Mouse (Mus musculus) kidney, postnatal 0 days (tissue): Measurements from ENCODE around the gene Fgf23. TPM values are rescaled to one million over a fixed set of nuclear protein-coding genes. Genes with fewer than 3 reads are reported as not detected.

Source experiments
- ATAC-seq: fragments of 200-750 bp; cut with Nextera tagmentation; replicated peaks from 2 replicates; pipeline ENCODE4 v1.8.0; 2017; ENCODE audit warnings: low read depth, moderate number of reproducible peaks, moderate TSS enrichment, moderate library complexity; ENCODE audit not compliant: low FRiP score
- DNase-seq: peaks from one replicate; pipeline ENCODE4 v3.0.0-alpha.2; 2016; ENCODE audit warnings: low spot score
- H3K27ac ChIP-seq: fragments of 300-500 bp; sonication (generic); 2 replicates; pipeline ENCODE4 v1.5.1; 2014; ENCODE audit warnings: mild to moderate bottlenecking
- H3K27me3 ChIP-seq: fragments of 300-500 bp; sonication (generic); 2 replicates; pipeline ENCODE4 v1.6.1; 2014; ENCODE audit warnings: low read length, mixed read lengths; ENCODE audit not compliant: insufficient read depth
- H3K36me3 ChIP-seq: fragments of 300-500 bp; sonication (generic); 2 replicates; pipeline ENCODE4 v1.6.1; 2014; ENCODE audit warnings: low read length, mixed read lengths; ENCODE audit not compliant: insufficient read depth
- H3K4me1 ChIP-seq: fragments of 300-500 bp; sonication (generic); replicated peaks from 2 replicates; pipeline ENCODE4 v1.6.1; 2014; ENCODE audit warnings: antibody characterized with exemption, low read length, mixed read lengths; ENCODE audit not compliant: insufficient read depth
- H3K4me2 ChIP-seq: fragments of 300-500 bp; sonication (generic); 2 replicates; pipeline ENCODE4 v1.6.1; 2014; ENCODE audit warnings: mild to moderate bottlenecking, low read length, moderate library complexity, mixed read lengths
- H3K4me3 ChIP-seq: fragments of 300-500 bp; sonication (generic); replicated peaks from 2 replicates; pipeline ENCODE4 v1.5.1; 2014; ENCODE audit warnings: low read depth, low read length
- H3K9ac ChIP-seq: fragments of 300-500 bp; sonication (generic); 2 replicates; pipeline ENCODE4 v1.6.1; 2014; ENCODE audit warnings: low read depth, low read length
- H3K9me3 ChIP-seq: fragments of 300-500 bp; sonication (generic); replicated peaks from 2 replicates; pipeline ENCODE4 v1.6.1; 2016; ENCODE audit warnings: low read length, inconsistent platforms, mixed read lengths
- CTCF ChIP-seq: IDR thresholded peaks from 2 replicates; pipeline ENCODE4 v1.5.1; 2016; ENCODE audit warnings: antibody characterized with exemption, low read depth, mild to moderate bottlenecking, moderate library complexity
- WGBS: fragments of 180-500 bp; shearing (Covaris S2); extraction: QIAGEN DNeasy Blood & Tissue Kit; methylation state at CpG from one replicate; pipeline ENCODE4 v1.1.7; 2014; 5-methylcytosine and 5-hydroxymethylcytosine counted together
- polyA plus RNA-seq: library from polyadenylated mRNA; unstranded; fragments of >200 nt; fragmentation: Nextera tagmentation; extraction: Ambion mirVana; gene quantifications from 2 replicates; pipeline ENCODE4 v1.2.1, GENCODE M21; 2015

Fgf23 gene
- not detected in 2 replicates for polyA plus RNA-seq

GRCm38 (mm10) chr6:127072817-127073216 lies at the start of gene Fgf23:
Gene Fgf23 (plus strand): TSS chr6:127072902.
- Histone ChIP-seq H3K9ac (no peak within 1 kb of the TSS), H3K4me3 (no peak within 1 kb of the TSS), H3K4me2 (peak within 1 kb of the TSS; percentile 24; the same call in 1 of the 2 replicates), H3K36me3 (no peaks in the 10 kb centered on the region), H3K27ac (no peak within 1 kb of the TSS), H3K4me1 (no peaks in the 10 kb centered on the region), H3K9me3 (no peaks in the 10 kb centered on the region), H3K27me3 (0 out of 2 replicates have a peak, but pooled peaks cover 3% of the 10 kb centered on the region)
- ATAC-seq (peak; percentile 80; the same call in 1 of the 2 replicates), DNase-seq (peak; percentile 72)
- 6% methylated on average over 5 of the region's 5 CpGs for WGBS
- TF ChIP-seq CTCF: 0 out of 2 replicates have a peak, but pooled peaks have one; percentile 19

DNA sequence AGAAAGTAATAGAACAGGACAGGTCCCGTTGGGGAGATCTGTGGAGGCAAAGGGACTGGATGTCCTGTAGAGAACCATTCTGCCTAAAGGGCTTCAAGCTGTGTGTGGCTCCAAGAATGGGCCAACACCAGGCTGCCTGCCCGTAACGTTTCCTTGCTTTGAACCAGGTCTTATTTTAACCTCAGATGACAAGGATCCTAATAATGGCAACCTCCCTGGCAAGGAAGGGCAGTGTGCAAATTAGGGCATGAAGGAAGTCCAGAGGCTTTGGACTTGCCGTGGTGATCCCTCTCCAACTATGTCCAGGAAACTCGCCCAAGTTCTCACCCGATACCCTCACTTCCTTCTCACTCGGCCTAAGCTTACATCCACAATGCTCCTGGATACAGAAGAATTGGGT lies 47.9 kb upstream of the Fgf23 start:
- WGBS: 77% methylated on average over 7 of the region's 7 CpGs
- ATAC-seq (no peak), DNase-seq (no peak)
- no peak overlapping the region for H3K9ac ChIP-seq
- no peak for TF ChIP-seq CTCF
- no peaks in the 10 kb centered on the region for H3K4me1 ChIP-seq
- H3K4me2 ChIP-seq: no peak overlapping the region
- no peaks in the 10 kb centered on the region for H3K36me3 ChIP-seq
- H3K27ac ChIP-seq: no peak overlapping the region
- no peak overlapping the region for H3K4me3 ChIP-seq
- peaks cover 8% of the 10 kb centered on the region; the same call in 1 of the 2 replicates for H3K27me3 ChIP-seq
- H3K9me3 ChIP-seq: no peaks in the 10 kb centered on the region

GRCm38 (mm10) chr6:127034760-127035159 lies 37.9 kb upstream of the Fgf23 start:
- DNase-seq (peak; percentile 80), ATAC-seq (0 out of 2 replicates have a peak, but pooled peaks have one; percentile 59)
- no peak overlapping the region for H3K9ac ChIP-seq
- peak; percentile 77 for TF ChIP-seq CTCF
- no peaks in the 10 kb centered on the region for H3K27me3 ChIP-seq
- H3K9me3 ChIP-seq: no peaks in the 10 kb centered on the region
- no peaks in the 10 kb centered on the region for H3K4me1 ChIP-seq
- WGBS: 32% methylated on average over 10 of the region's 10 CpGs
- no peak overlapping the region for H3K4me3 ChIP-seq
- H3K36me3 ChIP-seq: no peaks in the 10 kb centered on the region
- no peak overlapping the region for H3K27ac ChIP-seq
- H3K4me2 ChIP-seq: peak overlapping the region; percentile 35; the same call in 1 of the 2 replicates

DNA sequence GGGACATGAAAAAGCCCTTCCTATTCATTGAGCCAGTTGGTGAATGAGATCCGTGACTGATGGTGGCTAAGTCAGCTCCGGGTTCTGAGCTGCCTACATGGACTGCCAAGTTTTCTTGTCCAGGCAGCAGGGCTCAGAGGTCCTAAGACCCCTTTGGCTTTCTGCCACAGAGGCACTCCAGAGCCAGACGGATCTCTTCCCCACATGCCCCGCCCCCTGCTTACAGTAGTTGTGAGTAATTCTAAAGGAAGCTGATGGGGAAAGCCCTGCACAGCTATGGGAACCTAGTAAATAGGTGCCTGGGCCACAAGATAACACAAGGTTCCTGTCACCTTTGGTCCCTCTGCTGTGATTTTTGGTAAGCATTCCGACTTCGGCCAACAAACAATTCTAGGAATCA lies 27.8 kb upstream of the Fgf23 start:
- ATAC-seq: no peak
- DNase-seq: peak; percentile 28
- no peaks in the 10 kb centered on the region for H3K4me1 ChIP-seq
- no peaks in the 10 kb centered on the region for H3K9me3 ChIP-seq
- H3K27ac ChIP-seq: no peak overlapping the region
- no peak for TF ChIP-seq CTCF
- no peak overlapping the region for H3K4me3 ChIP-seq
- H3K36me3 ChIP-seq: no peaks in the 10 kb centered on the region
- H3K4me2 ChIP-seq: no peak overlapping the region
- H3K9ac ChIP-seq: no peak overlapping the region
- 45% methylated on average over 6 of the region's 6 CpGs for WGBS
- H3K27me3 ChIP-seq: no peaks in the 10 kb centered on the region

DNA sequence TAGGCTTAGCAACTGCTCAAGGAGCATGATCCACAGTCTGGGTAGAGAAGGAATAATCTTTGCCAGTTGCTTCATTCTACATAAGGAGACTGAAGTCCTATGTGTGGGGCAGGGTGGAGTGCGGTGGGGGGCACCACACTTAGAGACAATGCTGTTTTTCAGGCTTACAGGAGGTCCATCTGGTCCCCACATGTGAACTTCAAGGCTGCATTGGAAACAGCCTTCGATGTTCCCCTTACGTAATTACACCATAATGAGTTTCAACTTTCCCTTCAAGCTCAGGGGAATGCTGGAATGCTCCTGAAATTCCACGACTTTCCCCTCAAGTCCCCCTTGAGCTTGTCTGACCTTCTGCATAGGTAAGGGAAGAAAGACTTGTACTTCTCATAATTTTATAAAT lies 21.9 kb upstream of the Fgf23 start:
- ATAC-seq (no peak), DNase-seq (no peak)
- no peaks in the 10 kb centered on the region for H3K4me1 ChIP-seq
- H3K9me3 ChIP-seq: no peaks in the 10 kb centered on the region
- no peak overlapping the region for H3K9ac ChIP-seq
- no peaks in the 10 kb centered on the region for H3K27me3 ChIP-seq
- H3K36me3 ChIP-seq: no peaks in the 10 kb centered on the region
- H3K4me2 ChIP-seq: no peak overlapping the region
- no peak for TF ChIP-seq CTCF
- H3K4me3 ChIP-seq: no peak overlapping the region
- WGBS: 70% methylated on average over 4 of the region's 4 CpGs
- H3K27ac ChIP-seq: no peak overlapping the region

GRCm38 (mm10) chr6:127056990-127057588 lies 15.6 kb upstream of the Fgf23 start:
- H3K4me3 ChIP-seq: no peak overlapping the region
- 72% methylated on average over 12 of the region's 12 CpGs for WGBS
- TF ChIP-seq CTCF: no peak
- H3K9me3 ChIP-seq: no peaks in the 10 kb centered on the region
- ATAC-seq (no peak), DNase-seq (no peak)
- H3K9ac ChIP-seq: no peak overlapping the region
- H3K27ac ChIP-seq: no peak overlapping the region
- H3K4me1 ChIP-seq: no peaks in the 10 kb centered on the region
- no peaks in the 10 kb centered on the region for H3K27me3 ChIP-seq
- H3K4me2 ChIP-seq: no peak overlapping the region
- H3K36me3 ChIP-seq: no peaks in the 10 kb centered on the region

- 75% methylated on average over 4 of the region's 4 CpGs for WGBS
- ATAC-seq (no peak), DNase-seq (no peak)
- H3K9ac ChIP-seq: no peak overlapping the region
- H3K27ac ChIP-seq: no peak overlapping the region
- H3K4me1 ChIP-seq: no peaks in the 10 kb centered on the region
- no peaks in the 10 kb centered on the region for H3K36me3 ChIP-seq
- no peak for TF ChIP-seq CTCF
- H3K9me3 ChIP-seq: no peaks in the 10 kb centered on the region
- no peak overlapping the region for H3K4me2 ChIP-seq
- no peaks in the 10 kb centered on the region for H3K27me3 ChIP-seq
- no peak overlapping the region for H3K4me3 ChIP-seq
Measured at GRCm38 (mm10) chr6:127059975-127060374, 12.7 kb upstream of the Fgf23 start.
